Mouse (Mus musculus) heart, embryonic 14.5 days (tissue): Measurements from ENCODE around the gene Psma1. TPM values are rescaled to one million over a fixed set of nuclear protein-coding genes. Genes with fewer than 3 reads are reported as not detected.
A peak's percentile ranks its signal among the peaks of the same experiment; 100 is the strongest.

Source experiments
- ATAC-seq: fragments of 200-750 bp; cut with Nextera tagmentation; 2 replicates; pipeline ENCODE4 v1.8.0; 2017; ENCODE audit warnings: low read depth, moderate TSS enrichment; ENCODE audit not compliant: insufficient number of reproducible peaks, insufficient read depth, low FRiP score
- H3K27ac ChIP-seq, 2 experiments: fragments of 200-500 bp in 1 of 2; fragments of 300-500 bp in 1 of 2; sonication (generic) in 1 of 2; replicated peaks in 1 of 2; 2 replicates each; pipeline ENCODE4 v1.5.1; 2012 to 2014; ENCODE audit warnings: low read depth in 2 of 2, low read length in 2 of 2, control low read depth in 1 of 2, mild to moderate bottlenecking in 1 of 2, mixed read lengths in 1 of 2; ENCODE audit not compliant: control insufficient read depth in 1 of 2, insufficient read depth in 1 of 2
- H3K27me3 ChIP-seq: fragments of 300-500 bp; sonication (generic); 2 replicates; pipeline ENCODE4 v1.6.1; 2014; ENCODE audit warnings: mild to moderate bottlenecking, low read length, control low read depth; ENCODE audit not compliant: control insufficient read depth, insufficient read depth
- H3K36me3 ChIP-seq: fragments of 300-500 bp; sonication (generic); 2 replicates; pipeline ENCODE4 v1.6.1; 2014; ENCODE audit warnings: mild to moderate bottlenecking, control low read depth, low read length, mixed read lengths; ENCODE audit not compliant: control insufficient read depth, insufficient read depth
- H3K4me1 ChIP-seq, 2 experiments: fragments of 200-500 bp in 1 of 2; fragments of 300-500 bp in 1 of 2; sonication (generic) in 1 of 2; 2 replicates each; pipeline ENCODE4 v1.6.1; 2012 to 2014; ENCODE audit warnings: low read length in 2 of 2, control low read depth in 1 of 2, mixed read lengths in 1 of 2; ENCODE audit not compliant: control insufficient read depth in 2 of 2, insufficient read depth in 2 of 2
- H3K4me2 ChIP-seq: fragments of 300-500 bp; sonication (generic); 2 replicates; pipeline ENCODE4 v1.6.1; 2014; ENCODE audit warnings: mild to moderate bottlenecking, low read length
- H3K4me3 ChIP-seq, 2 experiments: fragments of 200-500 bp in 1 of 2; fragments of 300-500 bp in 1 of 2; sonication (generic) in 1 of 2; 2 replicates each; pipeline ENCODE4 v1.5.1; 2012 to 2014; ENCODE audit warnings: low read length in 2 of 2, mild to moderate bottlenecking in 2 of 2, control low read depth in 1 of 2, low read depth in 1 of 2, moderate library complexity in 1 of 2; ENCODE audit not compliant: control insufficient read depth in 1 of 2, insufficient read depth in 1 of 2
- H3K9ac ChIP-seq: fragments of 300-500 bp; sonication (generic); 2 replicates; pipeline ENCODE4 v1.6.1; 2014; ENCODE audit warnings: mild to moderate bottlenecking, low read length
- H3K9me3 ChIP-seq: fragments of 300-500 bp; sonication (generic); 2 replicates; pipeline ENCODE4 v1.6.1; 2016; ENCODE audit warnings: low read length, control low read depth; ENCODE audit not compliant: control insufficient read depth
- WGBS: fragments of 180-500 bp; shearing (Covaris S2); extraction: QIAGEN DNeasy Blood & Tissue Kit; methylation state at CpG from one replicate; pipeline ENCODE4 v1.1.7; 2014; 5-methylcytosine and 5-hydroxymethylcytosine counted together
- polyA plus RNA-seq: library from polyadenylated mRNA; unstranded; fragments of >200 nt; fragmentation: Nextera tagmentation; extraction: Ambion mirVana; gene quantifications from 2 replicates; pipeline ENCODE4 v1.2.1, GENCODE M21; 2014

Psma1 gene
- 330 and 349 TPM in 2 replicates for polyA plus RNA-seq

DNA sequence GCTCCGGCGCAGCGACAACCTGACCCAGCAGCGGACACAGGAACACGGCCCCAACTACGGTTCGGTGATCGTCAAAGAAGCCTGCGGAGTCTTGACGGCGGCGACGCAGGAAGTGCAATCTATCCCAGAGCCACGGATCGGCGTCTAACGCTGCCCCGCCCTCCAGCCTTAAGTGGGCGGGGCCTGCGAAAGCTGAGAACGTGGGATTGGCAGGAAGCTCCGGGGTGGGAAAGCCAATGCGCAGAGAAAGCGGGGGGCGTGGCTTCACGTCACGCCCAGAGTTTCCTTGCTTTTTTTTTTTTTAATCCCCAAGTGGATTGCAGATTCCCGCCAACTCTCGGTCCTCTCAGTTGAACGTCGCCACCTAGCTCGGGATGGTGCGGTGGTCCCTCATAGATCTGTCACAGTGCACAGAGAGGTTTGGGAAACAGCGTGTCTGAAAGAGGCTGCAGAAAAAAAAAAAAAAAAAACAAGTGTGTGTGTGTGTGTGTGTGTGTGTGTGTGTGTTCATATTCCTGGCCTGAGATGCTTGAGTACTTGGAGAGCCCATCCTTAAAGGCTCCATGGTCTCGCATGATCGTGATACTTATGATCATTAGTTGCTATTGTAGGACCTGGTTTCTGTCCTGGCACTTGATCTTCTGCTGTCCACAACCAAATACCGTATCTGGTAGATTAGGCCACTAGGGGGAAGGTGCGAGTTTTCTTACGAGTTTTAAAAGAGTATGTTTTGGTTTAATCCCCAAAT lies at the start of gene Psma1:
Gene Psma1 (minus strand): TSS at position 114 of the 748 bp plus-strand sequence.
- under 1% methylated on average over 39 of the region's 39 CpGs for WGBS
- Histone ChIP-seq H3K9ac (peak within 1 kb of the TSS; percentile 80), H3K4me1 (peaks cover 0 to 12% of the 10 kb centered on the region in 2 experiments; a peak in 1 of 4 replicates), H3K9me3 (no peaks in the 10 kb centered on the region), H3K36me3 (peaks cover 31% of the 10 kb centered on the region), H3K4me3 (peak within 1 kb of the TSS; percentile 64 to 69), H3K27me3 (no peaks in the 10 kb centered on the region), H3K4me2 (peak within 1 kb of the TSS; percentile 94), H3K27ac (peak within 1 kb of the TSS; percentile 55 to 70)
- ATAC-seq: peak; percentile 94

DNA sequence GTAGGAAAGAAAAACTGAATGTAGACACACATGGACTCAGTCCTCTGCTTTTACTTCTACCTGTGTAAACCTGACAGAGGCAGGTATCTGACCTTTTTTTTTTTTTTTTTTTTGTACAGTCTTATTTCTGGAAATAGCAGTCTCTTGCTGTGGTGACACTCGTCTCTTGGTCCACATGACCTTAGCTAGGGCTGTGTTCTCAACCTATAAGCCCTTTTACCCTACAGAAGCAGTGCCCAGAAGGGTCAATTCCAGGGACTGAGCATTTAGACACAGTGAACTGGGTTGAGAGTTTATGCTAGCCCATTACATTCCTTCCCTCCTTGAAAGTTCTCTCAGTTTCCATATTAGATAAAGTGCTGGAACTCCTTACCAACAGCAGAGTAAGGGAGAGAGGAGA lies 47.6 kb upstream of the Psma1 start:
- no peaks in the 10 kb centered on the region for H3K27me3 ChIP-seq
- H3K4me1 ChIP-seq: peaks cover 0 to 3% of the 10 kb centered on the region in 2 experiments; a peak in 1 of 4 replicates
- no peaks in the 10 kb centered on the region for H3K9me3 ChIP-seq
- H3K27ac ChIP-seq: no peak overlapping the region
- no peak overlapping the region for H3K4me3 ChIP-seq
- H3K36me3 ChIP-seq: no peaks in the 10 kb centered on the region
- no peak overlapping the region for H3K4me2 ChIP-seq
- 71% methylated on average over 1 of the region's 1 CpGs for WGBS
- no peak for ATAC-seq
- no peak overlapping the region for H3K9ac ChIP-seq

DNA sequence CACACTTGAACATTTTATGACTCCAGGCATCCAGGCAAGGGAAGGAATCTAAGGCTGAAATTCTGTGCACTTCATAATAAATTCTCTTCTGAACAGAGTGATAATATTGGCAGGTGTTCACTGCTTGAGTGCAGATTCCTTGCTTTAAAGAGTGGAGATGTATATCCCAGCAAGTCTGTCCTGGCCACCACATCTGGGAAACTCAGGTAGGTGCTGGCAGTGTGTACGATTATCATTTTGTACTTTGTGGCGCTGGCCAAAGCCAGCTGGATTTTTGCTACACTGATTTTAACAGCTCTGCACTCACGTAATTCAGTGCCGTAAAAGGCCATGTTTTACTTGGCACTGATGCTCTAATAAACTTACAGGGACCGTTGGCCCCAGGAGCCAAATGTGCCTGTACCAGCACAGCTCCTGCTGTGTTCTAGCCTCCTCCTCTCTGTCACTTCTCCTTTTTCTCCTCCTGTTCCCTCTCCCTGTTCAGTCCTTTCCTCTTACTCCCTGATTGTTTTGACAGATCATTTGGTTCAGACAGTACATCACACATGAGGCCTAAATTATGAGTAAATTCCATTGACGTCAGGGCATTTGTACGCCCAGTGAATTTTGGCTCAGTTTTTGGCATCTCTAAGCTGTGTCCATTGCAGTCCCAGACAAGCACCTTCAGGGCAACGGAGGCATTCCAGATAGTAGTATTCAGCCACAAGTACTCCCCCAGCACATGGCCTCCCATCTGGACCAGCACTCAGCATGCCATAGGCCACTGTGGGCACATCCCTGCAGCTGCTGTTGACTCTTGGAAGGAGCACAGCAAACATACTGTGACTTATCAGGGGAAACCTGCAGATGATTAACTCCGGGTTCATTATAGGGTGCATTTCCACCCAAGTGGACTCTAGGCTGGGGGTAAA lies 46.9 kb upstream of the Psma1 start:
- peak overlapping the region in 1 of 2 experiments; percentile 14; a peak in 1 of 4 replicates for H3K27ac ChIP-seq
- 62% methylated on average over 9 of the region's 9 CpGs for WGBS
- no peaks in the 10 kb centered on the region for H3K36me3 ChIP-seq
- no peaks in the 10 kb centered on the region for H3K27me3 ChIP-seq
- H3K9me3 ChIP-seq: no peaks in the 10 kb centered on the region
- peaks cover 0 to 3% of the 10 kb centered on the region in 2 experiments; a peak in 1 of 4 replicates for H3K4me1 ChIP-seq
- H3K9ac ChIP-seq: no peak overlapping the region
- ATAC-seq: no peak
- no peak overlapping the region for H3K4me2 ChIP-seq
- H3K4me3 ChIP-seq: no peak overlapping the region

DNA sequence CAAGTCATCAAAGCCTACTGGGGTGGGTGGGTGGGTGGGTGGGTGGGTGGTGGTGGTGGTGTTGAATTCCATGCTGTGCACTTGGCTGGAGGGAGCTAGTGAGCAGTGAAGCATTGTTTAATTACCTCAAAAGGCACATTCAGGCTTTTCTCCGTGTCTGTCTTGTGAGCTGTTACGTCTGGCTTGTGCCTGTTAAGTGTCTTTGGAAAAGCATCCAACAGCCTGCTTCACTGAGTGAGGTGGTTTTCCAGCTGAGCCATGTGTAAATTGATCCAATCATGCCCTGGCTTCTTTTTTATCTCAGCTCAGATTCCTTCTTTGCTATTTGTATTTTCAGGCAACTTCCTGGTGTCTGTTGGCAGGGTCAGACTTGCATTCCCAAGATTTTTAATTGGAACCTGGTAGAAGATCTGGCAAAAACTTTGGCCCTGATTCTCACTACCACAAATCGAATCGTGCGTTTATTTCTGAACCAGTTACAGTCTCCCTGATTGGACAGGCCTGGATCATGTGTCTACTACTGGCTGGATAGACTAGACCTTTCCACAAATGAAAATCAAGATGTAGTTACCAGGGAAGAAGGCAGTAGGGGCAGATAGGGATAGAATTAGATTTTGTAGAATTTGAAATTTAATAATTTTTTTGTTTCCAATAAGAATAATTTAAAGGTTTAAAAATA lies 45.9 kb upstream of the Psma1 start:
- peaks cover 0 to 7% of the 10 kb centered on the region in 2 experiments; a peak in 2 of 4 replicates for H3K4me1 ChIP-seq
- WGBS: 52% methylated on average over 5 of the region's 5 CpGs
- 0 out of 4 replicates have a peak overlapping the region, but pooled peaks of 1 of the 2 experiments have one; percentile 24 for H3K27ac ChIP-seq
- no peaks in the 10 kb centered on the region for H3K36me3 ChIP-seq
- H3K27me3 ChIP-seq: no peaks in the 10 kb centered on the region
- no peak overlapping the region for H3K4me2 ChIP-seq
- H3K9me3 ChIP-seq: no peaks in the 10 kb centered on the region
- no peak overlapping the region for H3K9ac ChIP-seq
- H3K4me3 ChIP-seq: no peak overlapping the region
- no peak for ATAC-seq

DNA sequence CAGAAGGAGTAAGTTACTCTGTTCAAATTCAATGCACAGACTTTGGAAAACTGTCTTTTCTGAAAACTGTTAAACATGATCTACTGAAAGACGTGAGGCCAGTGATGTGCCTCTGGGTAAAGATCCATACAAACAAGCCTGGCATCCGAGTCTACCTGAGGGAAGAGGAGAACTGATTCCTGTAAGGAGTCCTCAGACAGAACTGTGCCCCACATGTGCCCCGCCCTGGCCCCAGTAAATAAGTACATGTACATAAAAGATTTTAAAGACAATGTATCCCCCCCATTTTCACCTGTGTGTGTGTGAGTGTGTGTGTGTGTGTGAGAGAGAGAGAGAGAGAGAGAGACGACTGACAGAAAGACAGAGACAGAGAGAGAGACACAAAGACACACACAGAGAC lies 42.0 kb upstream of the Psma1 start:
- Histone ChIP-seq H3K9ac (no peak overlapping the region), H3K27me3 (no peaks in the 10 kb centered on the region), H3K4me3 (no peak overlapping the region), H3K27ac (peak overlapping the region in 1 of 2 experiments; percentile 66; a peak in 1 of 4 replicates), H3K4me2 (no peak overlapping the region), H3K9me3 (no peaks in the 10 kb centered on the region), H3K36me3 (no peaks in the 10 kb centered on the region), H3K4me1 (peaks cover 2 to 12% of the 10 kb centered on the region in 2 experiments; a peak in 2 of 4 replicates)
- ATAC-seq: no peak
- WGBS: 77% methylated on average over 4 of the region's 4 CpGs

DNA sequence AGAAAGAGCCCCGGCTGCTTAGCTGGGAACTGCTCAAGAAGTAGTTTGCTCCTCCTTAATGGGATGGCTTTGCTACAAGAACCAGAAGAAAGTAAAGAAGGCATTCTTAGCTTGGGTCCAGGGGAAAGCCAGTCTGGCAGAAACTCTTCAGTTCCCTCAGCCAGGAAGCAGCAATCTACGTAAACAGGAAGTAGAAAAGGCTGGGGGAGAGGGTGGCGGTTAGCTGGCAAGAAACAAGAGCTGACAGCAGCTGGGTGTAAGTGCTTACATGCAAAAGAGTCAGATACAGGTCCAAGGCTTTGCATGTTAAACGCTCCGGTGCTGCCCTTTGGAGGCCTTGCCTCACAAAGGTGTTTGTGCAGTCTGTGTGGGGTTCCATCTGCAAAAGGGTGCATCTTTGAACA lies 41.5 kb upstream of the Psma1 start:
- WGBS: 45% methylated on average over 5 of the region's 5 CpGs
- ATAC-seq: no peak
- no peaks in the 10 kb centered on the region for H3K36me3 ChIP-seq
- no peaks in the 10 kb centered on the region for H3K27me3 ChIP-seq
- no peak overlapping the region for H3K4me3 ChIP-seq
- no peaks in the 10 kb centered on the region for H3K9me3 ChIP-seq
- no peak overlapping the region for H3K4me2 ChIP-seq
- no peak overlapping the region for H3K9ac ChIP-seq
- H3K27ac ChIP-seq: peak overlapping the region; percentile 46 to 66; a peak in 3 of 4 replicates
- peaks cover 2 to 12% of the 10 kb centered on the region in 2 experiments; a peak in 2 of 4 replicates for H3K4me1 ChIP-seq

DNA sequence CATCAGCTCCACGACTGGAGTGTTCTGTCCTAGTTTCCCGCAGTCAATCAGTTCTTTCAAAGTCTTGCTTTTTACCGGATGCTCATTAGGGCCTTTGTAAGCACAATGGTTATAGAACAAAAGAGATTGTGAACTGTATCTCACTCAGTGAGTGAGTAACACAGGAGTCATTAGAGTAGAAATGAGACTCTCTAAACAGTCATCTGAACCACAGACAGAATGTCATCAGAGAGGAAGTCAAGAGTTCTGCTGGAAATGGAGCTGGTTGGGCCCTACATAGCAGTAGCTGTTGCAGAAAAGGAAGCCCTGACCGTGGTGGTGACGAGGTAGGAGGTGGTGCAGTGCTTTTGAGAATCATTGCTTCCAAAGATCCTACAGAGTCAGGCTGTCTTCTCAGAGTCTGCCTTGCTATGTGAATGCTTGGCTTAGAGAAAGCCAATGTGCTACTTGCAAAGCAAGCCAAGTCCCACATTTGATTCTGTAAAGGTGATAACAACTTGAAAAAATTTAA lies 40.5 kb upstream of the Psma1 start:
- Histone ChIP-seq H3K9ac (no peak overlapping the region), H3K4me3 (no peak overlapping the region), H3K27me3 (no peaks in the 10 kb centered on the region), H3K4me1 (peaks cover 2 to 12% of the 10 kb centered on the region in 2 experiments; a peak in 3 of 4 replicates), H3K27ac (peak overlapping the region; percentile 49 to 66; a peak in 1 of 4 replicates), H3K4me2 (no peak overlapping the region), H3K9me3 (no peaks in the 10 kb centered on the region), H3K36me3 (no peaks in the 10 kb centered on the region)
- no peak for ATAC-seq
- WGBS: 71% methylated on average over 5 of the region's 5 CpGs
